ENCODE assay signal across 8 mouse cellular contexts in the genomic region with DNA sequence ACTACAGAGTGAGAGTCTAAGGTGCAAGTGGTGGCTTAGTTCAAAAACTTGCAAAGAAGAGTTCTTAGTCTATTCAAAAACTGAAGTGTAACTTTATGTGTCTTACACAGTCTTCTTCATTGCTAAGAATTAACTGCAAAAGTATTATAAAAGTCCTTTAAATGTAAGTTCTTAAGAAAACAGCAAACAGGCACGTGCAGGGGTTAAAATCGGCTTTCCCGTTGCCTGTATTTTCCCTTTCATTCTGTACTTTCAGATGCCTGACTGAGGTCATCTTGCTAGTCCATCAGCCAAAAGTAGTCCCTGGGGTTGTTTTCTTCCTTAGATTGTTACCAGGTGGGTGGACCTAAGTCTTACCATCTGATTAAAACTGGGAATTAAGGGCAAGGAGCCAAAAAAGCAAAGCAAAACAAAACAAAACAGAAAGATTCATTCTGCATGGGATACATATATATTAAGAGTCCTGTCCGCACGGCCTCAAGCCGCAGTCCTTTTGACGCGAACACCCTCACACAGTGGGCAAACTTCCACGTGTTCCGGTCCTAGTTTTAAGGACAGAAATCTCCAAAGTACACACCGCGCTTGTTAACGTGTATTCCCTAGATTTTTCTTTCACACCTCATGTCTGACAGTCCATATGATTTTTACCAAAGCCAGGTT. TPM values are rescaled to one million over a fixed set of nuclear protein-coding genes. Genes with fewer than 3 reads are reported as not detected.
DNase-seq lines count a peak whose midpoint lies in the region; ATAC-seq and TF ChIP-seq lines count a peak whose summit lies in the region.

No protein-coding gene starts in this region.

- TF ChIP-seq EP300 in heart, postnatal 0 days (IDR thresholded peaks at IDR 0.05; ENCODE audit: low read depth) = no peak

- peak; percentile 15; the same call in 1 of the 2 replicates for ATAC-seq in heart, postnatal 0 days (ENCODE audit: insufficient read depth, low read depth)
- ATAC-seq in limb, embryonic 15.5 days (ENCODE audit: insufficient number of reproducible peaks, low FRiP score, low TSS enrichment, low read depth) = no peak
- no peak for ATAC-seq in activated CD4-positive, CD25-positive, alpha-beta regulatory T cell, adult 4 months

- peak; percentile 93 for DNase-seq in heart, adult 11 months
- no peak for DNase-seq in heart, postnatal 25 days (ENCODE audit: low spot score)
- peak; percentile 11 for DNase-seq in heart, postnatal 0 days (ENCODE audit: low spot score)
- DNase-seq in right cerebral cortex, postnatal 36 days (ENCODE audit: low spot score in 2 of 2) = no peak

- TF ChIP-seq CTCF in cortical plate, adult 2 months (IDR thresholded peaks at IDR 0.05; ENCODE audit: extremely low read depth, insufficient read depth, low read length) = no peak
- no peak for TF ChIP-seq CTCF in heart, postnatal 0 days (IDR thresholded peaks at IDR 0.05; ENCODE audit: low read depth)
- TF ChIP-seq CTCF in olfactory bulb, adult 2 months (IDR thresholded peaks at IDR 0.05; ENCODE audit: insufficient read depth, low read depth, low read length) = no peak

- WGBS in heart, postnatal 0 days = 35% methylated on average over 13 of the region's 13 CpGs
- WGBS in limb, embryonic 15.5 days = 43% methylated on average over 13 of the region's 13 CpGs
- WGBS in olfactory bulb, adult 2 months = 16% methylated on average over 13 of the region's 13 CpGs

- H3K9ac ChIP-seq in heart, postnatal 0 days (replicated peaks; ENCODE audit: low read depth, low read length) = peak overlapping the region; percentile 77
- H3K9ac ChIP-seq in limb, embryonic 15.5 days = no peak overlapping the region

- H3K36me3 ChIP-seq in heart, postnatal 0 days (replicated peaks; ENCODE audit: control insufficient read depth, insufficient read depth, low read length) = no peaks in the 10 kb centered on the region
- H3K36me3 ChIP-seq in limb, embryonic 15.5 days = no peaks in the 10 kb centered on the region

- H3K27me3 ChIP-seq in heart, postnatal 0 days (ENCODE audit: control insufficient read depth, insufficient read depth, low read length) = no peaks in the 10 kb centered on the region
- H3K27me3 ChIP-seq in limb, embryonic 15.5 days = no peaks in the 10 kb centered on the region

- intact Hi-C loops in heart, postnatal 25 days (cut with DNase I) = loop anchor here (5.0 kb wide), 2 partner anchors 69 to 184 kb away; partner anchors contain the start of gene Nemp2

- no peak for TF ChIP-seq POLR2A in cortical plate, adult 2 months (IDR thresholded peaks at IDR 0.05; ENCODE audit: extremely low read depth, insufficient read depth, low read length)
- no peak for TF ChIP-seq POLR2A in olfactory bulb, adult 2 months (IDR thresholded peaks at IDR 0.05; ENCODE audit: insufficient read depth, low read depth, low read length)

- peaks cover 7% of the 10 kb centered on the region for H3K4me1 ChIP-seq in cortical plate, adult 2 months (ENCODE audit: control insufficient read depth, insufficient read depth, low read length)
- peaks cover 16% of the 10 kb centered on the region for H3K4me1 ChIP-seq in heart, postnatal 0 days (ENCODE audit: control insufficient read depth, insufficient read depth)
- 0 out of 2 replicates have a peak, but pooled peaks cover 8% of the 10 kb centered on the region for H3K4me1 ChIP-seq in limb, embryonic 15.5 days
- H3K4me1 ChIP-seq in olfactory bulb, adult 2 months (ENCODE audit: control insufficient read depth, insufficient read depth, low read length) = peaks cover 3% of the 10 kb centered on the region; the same call in 1 of the 2 replicates

- H3K9me3 ChIP-seq in heart, postnatal 0 days (replicated peaks; ENCODE audit: control insufficient read depth, low read length) = no peaks in the 10 kb centered on the region
- no peaks in the 10 kb centered on the region for H3K9me3 ChIP-seq in limb, embryonic 15.5 days

- H3K4me3 ChIP-seq in cortical plate, adult 2 months (ENCODE audit: insufficient read depth, low read length) = peak overlapping the region; percentile 61
- peak overlapping the region; percentile 73 for H3K4me3 ChIP-seq in heart, postnatal 0 days (ENCODE audit: low read depth, low read length)
- peak overlapping the region; percentile 63 for H3K4me3 ChIP-seq in limb, embryonic 15.5 days
- peak overlapping the region; percentile 47 for H3K4me3 ChIP-seq in olfactory bulb, adult 2 months (ENCODE audit: insufficient read depth, low read depth, low read length)

- H3K4me2 ChIP-seq in heart, postnatal 0 days (ENCODE audit: low read depth, low read length) = peak overlapping the region; percentile 87
- peak overlapping the region; percentile 72 for H3K4me2 ChIP-seq in limb, embryonic 15.5 days

- no peak overlapping the region for H3K27ac ChIP-seq in cortical plate, adult 2 months (ENCODE audit: insufficient read depth, low read length)
- H3K27ac ChIP-seq in heart, postnatal 0 days (ENCODE audit: low read depth) = peak overlapping the region; percentile 90
- H3K27ac ChIP-seq in limb, embryonic 15.5 days = peak overlapping the region; percentile 89; the same call in 1 of the 2 replicates
- no peak overlapping the region for H3K27ac ChIP-seq in olfactory bulb, adult 2 months (ENCODE audit: insufficient read depth, low read depth, low read length)

RNA-seq across cellular contexts. Expression of gene Inpp1, which starts 1.1 kb away (rescaled TPM):
- 10 to 100 TPM; 15.6 to 17.9 TPM for total RNA-seq in heart, postnatal 25 days (2021)
- polyA plus RNA-seq in cortical plate, adult 2 months (2012; rRNA removed) = 26.4 and 31.2 TPM in 2 replicates
- total RNA-seq in heart, postnatal 0 days (2014; rRNA removed; ENCODE audit: low replicate concordance) = 17.1 and 17.7 TPM in 2 replicates
- polyA plus RNA-seq in heart, postnatal 0 days (2015; fragmentation: Nextera tagmentation; extraction: Ambion mirVana) = 17.1 and 17.8 TPM in 2 replicates
- polyA plus RNA-seq in limb, embryonic 15.5 days (2015; fragmentation: Nextera tagmentation; extraction: Ambion mirVana) = 19.6 and 21.4 TPM in 2 replicates
- polyA plus RNA-seq in olfactory bulb, adult 2 months (2012; ENCODE audit: insufficient read depth, insufficient read length, low replicate concordance, missing spikeins) = not detected in 2 replicates
- polyA plus RNA-seq in activated CD4-positive, CD25-positive, alpha-beta regulatory T cell, adult 4 months (2017; shearing (Covaris generic)) = 100 to 1,000 TPM in 1 of 2 experiments, 10 to 100 TPM in 1; 74.0 to 108 TPM

RNA-seq across cellular contexts. Expression of gene Hibch, which starts 28.4 kb away (rescaled TPM):
- total RNA-seq in heart, postnatal 25 days (2021) = 10 to 100 TPM; 78.7 to 87.6 TPM
- polyA plus RNA-seq in cortical plate, adult 2 months (2012; rRNA removed) = 18.3 and 19.9 TPM in 2 replicates
- total RNA-seq in heart, postnatal 0 days (2014; rRNA removed; ENCODE audit: low replicate concordance) = 56.1 and 66.5 TPM in 2 replicates
- polyA plus RNA-seq in heart, postnatal 0 days (2015; fragmentation: Nextera tagmentation; extraction: Ambion mirVana) = 55.3 and 58.5 TPM in 2 replicates
- polyA plus RNA-seq in limb, embryonic 15.5 days (2015; fragmentation: Nextera tagmentation; extraction: Ambion mirVana) = 23.8 TPM in 2 replicates
- not detected in 2 replicates for polyA plus RNA-seq in olfactory bulb, adult 2 months (2012; ENCODE audit: insufficient read depth, insufficient read length, low replicate concordance, missing spikeins)
- 10 to 100 TPM; 30.2 to 36.1 TPM for polyA plus RNA-seq in activated CD4-positive, CD25-positive, alpha-beta regulatory T cell, adult 4 months (2017; shearing (Covaris generic))

Comparison
In these comparisons a context has a peak if more than half of its experiments do, and no peak if none do; other contexts are left out.
1. DNase-seq: peak in heart, adult 11 months (single experiment) and heart, postnatal 0 days (single experiment); none in heart, postnatal 25 days (single experiment) and right cerebral cortex, postnatal 36 days (0 of 2).
2. H3K27ac ChIP-seq: peak in heart, postnatal 0 days (single experiment) and limb, embryonic 15.5 days (single experiment); none in cortical plate, adult 2 months (single experiment) and olfactory bulb, adult 2 months (single experiment).
3. RNA of gene Hibch, which starts 28.4 kb away (polyA plus RNA-seq): 55.3 to 58.5 TPM in heart, postnatal 0 days, 30.2 to 36.1 TPM in activated CD4-positive, CD25-positive, alpha-beta regulatory T cell, adult 4 months, 23.8 TPM in limb, embryonic 15.5 days and 18.3 to 19.9 TPM in cortical plate, adult 2 months; not detected in olfactory bulb, adult 2 months; every median in the first group is over 10 times any median in the second.
4. Peak in every context shown above with its lines, with median percentiles within 50 percentile points of each other: H3K4me3 ChIP-seq.